Mouse (Mus musculus): Measurements from ENCODE around the gene Sgcg.

Gene Sgcg

DNA sequence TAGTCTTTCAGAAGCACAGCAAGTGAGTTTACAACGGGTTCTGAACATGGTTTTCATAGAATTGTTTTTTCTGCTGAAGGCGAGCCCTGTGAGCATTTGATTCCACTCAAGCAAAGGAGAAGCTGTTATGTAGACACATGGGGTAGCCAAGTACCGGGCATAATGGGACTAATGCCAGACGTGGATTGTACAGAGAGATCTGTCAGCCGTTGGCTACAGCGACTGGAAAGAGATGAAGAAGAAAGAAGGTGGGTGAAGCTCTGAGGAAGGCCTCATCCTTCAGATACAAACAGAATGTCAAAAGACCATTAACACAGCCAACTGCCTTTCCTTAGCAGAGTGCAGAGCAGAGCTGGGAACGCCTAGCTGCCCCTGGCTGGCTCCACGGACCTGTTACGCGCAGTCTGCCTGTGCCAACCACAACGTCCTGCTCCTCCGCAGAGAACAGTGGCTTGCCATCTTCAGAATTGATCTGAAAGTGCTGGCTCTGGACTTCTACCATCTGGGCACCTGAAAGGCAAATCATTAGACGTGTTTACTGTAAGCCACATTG is 26.2 kb downstream of the Sgcg start:
- no peak for DNase-seq (ENCODE audit: low spot score in 2 of 2)

DNA sequence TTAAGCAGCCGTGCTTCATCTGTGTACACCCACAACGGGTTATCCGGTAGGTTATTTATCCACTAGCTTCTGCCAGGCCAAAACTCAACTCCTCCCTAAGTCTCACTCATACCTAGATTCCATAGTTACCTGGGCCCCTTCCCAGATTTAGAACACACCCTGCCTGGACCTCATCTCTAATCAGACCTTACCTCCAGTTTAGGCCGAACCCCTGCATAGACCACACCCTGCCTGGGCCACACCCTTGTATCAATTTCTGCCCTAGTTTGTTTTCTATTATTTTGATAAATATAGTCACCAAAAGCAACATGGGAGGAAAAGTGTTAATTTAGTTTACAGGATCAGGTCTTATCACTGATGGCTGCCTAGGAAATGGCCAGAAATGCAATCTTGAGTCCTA is 28.1 kb downstream of the Sgcg start:
- DNase-seq (ENCODE audit: low spot score in 2 of 2): no peak

DNA sequence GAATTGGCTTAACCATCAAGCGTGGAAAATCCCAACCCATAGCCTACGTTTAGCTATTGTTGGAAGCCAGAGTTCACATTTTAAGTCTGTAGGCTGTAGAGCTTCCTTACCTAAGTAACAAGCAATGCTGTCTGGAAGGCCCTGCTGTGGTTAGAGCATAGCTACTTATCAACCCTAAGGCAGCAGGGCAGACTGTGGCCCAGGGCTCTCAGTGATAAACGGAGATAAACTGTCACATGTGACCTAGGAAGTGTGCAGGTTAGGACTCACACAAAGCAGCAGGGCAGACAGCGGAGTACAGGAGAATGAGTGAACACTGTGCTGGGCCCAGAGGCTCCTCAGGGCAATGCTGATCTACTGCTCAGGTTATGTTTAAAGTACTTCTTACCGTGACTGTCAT is 28.5 kb downstream of the Sgcg start:
- DNase-seq (ENCODE audit: low spot score in 2 of 2): no peak

DNA sequence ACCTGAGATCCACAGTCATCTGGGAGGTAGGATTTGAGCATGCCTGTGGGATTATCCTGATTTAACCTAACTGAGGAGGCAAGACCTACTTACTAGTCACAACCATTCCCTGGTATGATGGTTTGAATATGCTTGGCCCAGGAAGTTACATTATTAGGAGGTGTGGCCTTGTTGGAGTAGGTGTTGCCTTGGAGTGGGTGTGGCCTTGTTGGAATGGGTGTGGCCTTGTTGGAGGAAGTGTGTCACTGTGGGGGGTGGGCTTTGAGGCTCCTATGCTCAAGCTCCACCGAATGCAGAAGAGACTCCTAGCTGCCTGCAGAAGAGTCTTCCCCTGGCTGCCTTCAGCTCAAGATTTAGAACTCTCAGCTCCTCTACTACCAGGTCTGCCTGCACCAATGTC is 32.1 kb downstream of the Sgcg start:
- no peak for DNase-seq (ENCODE audit: low spot score in 2 of 2)

DNA sequence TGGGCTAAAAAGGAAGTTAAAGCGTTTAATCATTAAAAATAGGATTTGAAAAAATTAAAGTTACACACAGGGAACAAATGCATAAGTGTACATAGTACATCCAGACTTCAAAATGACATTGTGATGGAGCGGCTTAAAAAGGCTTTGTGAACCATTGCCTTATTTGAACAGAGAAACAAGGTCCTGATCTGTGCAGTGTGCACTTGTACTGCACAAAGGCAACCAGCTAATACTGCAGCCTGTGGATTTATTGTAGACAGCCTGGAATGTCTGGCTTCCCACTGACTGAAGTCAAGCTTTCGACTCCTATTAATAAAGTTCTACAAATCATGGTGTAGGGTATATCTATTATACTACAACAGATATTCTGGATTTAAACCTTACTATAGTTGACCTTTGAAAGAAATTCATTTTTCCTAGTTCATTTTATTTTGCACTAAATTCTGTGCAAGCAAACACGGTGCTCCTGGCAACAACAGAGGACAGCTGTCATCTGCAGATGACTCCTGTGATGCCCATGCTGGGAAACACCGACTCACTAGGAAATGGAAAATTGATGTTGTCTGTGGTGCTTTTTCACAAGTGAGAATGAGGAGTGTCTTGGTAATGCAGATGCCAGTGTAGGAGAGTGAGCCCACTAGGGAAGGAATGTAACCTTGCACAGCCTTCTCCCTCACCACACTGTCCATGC is 33.8 kb downstream of the Sgcg start:
- DNase-seq (ENCODE audit: low spot score in 2 of 2): no peak

DNA sequence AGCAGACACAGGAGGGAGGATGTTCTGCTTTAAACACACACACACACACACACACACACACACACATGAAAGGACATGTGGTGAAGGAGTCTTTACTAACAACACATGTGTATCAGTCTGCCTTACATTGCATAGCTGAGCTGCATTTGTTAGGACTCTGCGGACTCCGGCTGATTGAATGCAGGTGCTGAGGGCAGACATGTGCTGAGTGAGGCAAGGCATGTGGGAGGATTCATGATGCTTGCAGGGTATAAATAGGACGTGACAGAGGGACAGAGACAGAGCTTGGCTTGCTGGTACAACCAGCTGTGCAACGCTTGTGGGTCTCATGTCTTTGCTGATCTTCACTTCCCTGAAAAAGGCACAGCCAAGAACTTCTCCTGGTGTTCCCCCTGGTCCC is 34.5 kb downstream of the Sgcg start:
- no peak for DNase-seq (ENCODE audit: low spot score in 2 of 2)

DNA sequence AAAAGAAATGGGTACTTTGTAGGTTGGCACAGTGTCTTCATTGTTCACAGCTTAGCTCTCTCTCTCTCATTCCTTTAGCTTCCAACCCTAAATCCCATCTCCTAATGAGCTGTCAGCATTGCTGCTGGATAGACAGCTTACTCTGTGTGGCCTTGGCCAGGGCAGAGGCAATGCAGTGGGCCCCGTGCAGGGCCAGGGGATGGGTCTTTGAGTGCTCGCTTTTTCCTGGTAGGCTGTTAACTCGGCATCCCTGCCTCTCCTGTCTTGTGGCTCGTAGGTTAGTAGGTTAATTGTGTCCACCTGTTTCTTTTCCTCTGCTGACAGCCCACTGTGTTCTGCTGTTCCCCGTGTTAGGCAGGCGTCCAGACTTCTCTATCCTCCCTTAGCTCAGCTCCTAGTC is 35.8 kb downstream of the Sgcg start:
- DNase-seq (ENCODE audit: low spot score in 2 of 2): no peak

DNA sequence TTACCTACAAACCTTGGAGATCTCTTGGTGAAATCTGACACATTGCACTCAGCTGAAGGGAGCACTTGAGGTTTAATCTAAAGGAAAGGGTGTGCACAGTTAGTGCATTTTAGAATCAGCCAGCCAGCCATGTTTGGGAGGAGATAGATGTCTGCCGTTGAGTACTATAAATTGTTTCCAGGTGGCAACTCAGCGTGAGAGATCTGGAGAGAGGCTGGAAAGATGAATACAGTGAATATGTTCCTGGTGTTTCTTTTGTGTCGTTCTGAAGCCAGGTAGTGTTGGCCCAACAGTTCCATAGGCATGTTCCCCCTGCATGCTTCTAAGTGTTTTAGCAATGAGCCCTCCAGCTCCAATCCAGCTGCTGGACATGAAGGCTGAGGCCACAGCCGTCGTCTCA is 37.1 kb downstream of the Sgcg start:
- no peak for DNase-seq (ENCODE audit: low spot score in 2 of 2)

DNA sequence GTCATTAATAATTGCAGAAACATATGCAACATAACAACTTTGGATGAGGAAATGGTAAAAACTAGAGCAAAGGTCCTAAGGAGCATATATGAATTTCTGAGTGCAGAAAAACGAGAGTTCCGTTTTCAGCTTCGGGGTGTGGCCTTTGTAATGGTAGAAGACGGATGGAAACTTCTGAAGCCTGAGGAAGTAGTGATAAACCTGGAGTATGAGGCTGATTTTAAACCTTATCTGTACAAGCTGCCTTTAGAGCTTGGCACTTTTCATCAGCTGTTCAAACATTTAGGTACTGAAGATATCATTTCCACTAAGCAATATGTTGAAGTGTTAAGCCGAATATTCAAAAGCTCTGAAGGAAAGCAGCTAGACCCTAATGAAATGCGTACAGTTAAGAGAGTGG is 46.5 kb downstream of the Sgcg start:
- no peak for DNase-seq (ENCODE audit: low spot score in 2 of 2)

DNA sequence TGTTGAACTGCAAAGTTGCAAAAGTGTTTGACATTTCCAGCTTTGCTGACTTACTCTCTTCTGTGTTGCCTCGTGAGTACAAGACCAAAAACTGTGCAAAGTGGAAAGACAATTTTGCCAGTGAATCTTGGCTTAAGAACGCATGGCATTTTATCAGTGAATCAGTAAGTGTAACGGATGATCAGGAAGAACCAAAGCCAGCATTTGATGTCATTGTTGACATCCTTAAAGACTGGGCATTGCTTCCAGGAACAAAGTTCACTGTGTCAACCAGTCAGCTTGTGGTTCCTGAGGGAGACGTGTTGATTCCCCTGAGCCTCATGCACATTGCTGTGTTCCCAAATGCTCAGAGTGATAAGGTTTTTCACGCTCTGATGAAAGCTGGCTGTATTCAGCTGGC is 48.2 kb downstream of the Sgcg start:
- no peak for DNase-seq (ENCODE audit: low spot score in 2 of 2)

DNA sequence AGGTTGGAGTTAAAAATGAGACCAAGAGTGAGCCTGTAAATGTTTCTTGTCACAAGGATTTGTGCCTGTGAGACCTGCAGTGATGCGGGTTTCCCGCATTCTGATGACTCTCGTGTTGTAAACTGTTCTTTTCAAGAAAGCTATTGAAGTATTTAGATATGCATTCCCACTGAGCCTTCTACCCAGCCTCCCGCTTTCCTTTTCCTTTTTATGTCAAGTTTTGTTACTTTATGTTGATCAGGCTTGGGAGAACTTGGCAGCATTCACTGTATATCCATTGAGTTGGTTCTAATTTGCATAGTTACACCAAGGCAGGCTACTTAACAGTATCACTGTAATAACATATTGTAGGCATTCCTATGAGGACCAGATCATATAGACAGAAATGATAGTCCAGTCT is 63.9 kb downstream of the Sgcg start:
- no peak for DNase-seq (ENCODE audit: low spot score in 2 of 2)

DNA sequence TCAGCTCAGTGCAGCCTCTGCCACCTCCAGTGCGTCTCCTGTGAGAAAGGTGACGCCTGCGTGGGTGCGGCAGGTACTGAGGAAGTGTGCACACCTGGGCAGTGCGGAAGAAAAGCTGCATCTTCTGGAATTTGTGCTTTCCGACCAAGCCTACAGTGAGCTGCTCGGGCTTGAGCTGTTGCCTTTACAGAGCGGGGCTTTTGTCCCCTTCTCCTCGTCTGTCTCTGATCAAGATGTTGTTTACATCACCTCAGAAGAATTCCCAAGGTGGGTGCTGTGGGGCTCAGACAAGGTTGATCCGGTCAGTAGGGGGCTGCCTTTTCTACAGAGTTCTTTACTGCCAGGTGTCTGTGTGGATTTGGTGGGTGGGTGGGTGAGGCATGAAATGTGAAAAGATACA is 66.0 kb downstream of the Sgcg start:
- no peak for DNase-seq (ENCODE audit: low spot score in 2 of 2)

DNA sequence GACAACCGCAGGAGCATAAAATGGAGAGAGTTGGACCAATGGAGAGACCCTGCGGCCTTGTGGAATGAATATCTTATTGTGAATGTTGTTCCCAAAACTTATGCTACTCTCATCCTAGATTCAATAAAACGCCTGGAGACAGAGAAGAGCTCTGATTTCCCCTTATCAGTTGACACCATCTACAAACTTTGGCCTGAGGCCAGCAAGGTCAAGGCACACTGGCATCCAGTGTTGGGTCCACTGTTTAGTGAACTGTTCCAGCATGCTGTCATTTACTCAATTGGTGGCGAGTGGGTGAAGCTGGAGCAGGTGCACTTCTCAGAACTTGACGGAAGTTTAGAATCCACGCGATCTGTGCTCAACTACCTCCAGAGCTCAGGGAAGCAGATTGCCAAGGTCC is 66.4 kb downstream of the Sgcg start:
- no peak for DNase-seq (ENCODE audit: low spot score in 2 of 2)

DNA sequence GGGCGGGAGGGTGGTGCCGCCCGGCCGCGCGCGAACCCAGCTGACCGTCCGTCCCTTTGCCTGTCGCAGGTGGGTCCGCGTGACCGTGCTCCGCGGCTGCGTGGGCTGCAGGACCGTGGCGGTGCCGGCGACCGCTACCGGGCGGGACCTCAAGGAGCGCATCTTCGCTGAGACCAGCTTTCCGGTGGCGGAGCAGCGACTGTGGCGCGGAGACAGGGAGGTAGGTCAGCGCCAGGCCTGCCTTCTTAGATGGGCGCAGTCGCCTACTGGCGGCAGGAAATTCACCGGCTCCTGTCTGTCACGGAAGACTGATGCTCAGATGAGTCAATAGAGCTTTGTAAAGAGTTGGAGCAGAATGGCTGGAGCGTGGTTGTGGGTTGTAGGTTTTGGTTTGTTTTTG is 85.1 kb downstream of the Sgcg start:
- DNase-seq (ENCODE audit: low spot score in 2 of 2): no peak

DNA sequence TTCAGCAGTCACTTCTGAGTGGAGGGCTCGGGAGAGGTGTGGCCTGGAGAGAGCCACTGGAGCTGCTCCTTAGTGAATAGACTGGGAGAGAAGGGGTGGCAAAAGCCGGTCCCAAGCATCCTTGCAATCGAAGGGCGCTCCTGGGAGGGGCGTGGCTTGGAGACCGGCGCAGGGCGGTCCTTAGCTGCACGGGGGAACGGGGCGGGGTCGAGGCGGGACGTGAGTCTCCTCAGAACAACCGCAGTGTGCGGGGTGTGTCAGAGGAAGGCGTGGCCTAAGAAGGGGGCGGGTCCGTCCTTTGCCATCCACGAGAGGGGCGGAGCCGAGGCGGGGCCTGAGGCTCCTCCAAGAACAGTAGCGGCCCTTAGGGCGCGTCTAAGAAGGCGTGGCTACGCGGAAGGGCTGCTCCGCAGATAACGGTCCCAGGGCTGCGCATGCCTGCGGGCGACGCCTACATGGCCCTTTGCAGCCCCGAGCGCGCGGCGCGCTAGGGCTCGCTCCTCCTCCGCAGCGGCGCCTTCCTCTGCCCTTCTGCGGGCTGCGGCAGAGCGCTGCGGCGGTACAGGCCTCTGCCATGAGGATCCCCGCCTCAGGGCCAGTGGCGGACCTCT is 85.6 kb downstream of the Sgcg start:
- peak; percentile 98 to 99 for DNase-seq (ENCODE audit: low spot score in 2 of 2)

DNA sequence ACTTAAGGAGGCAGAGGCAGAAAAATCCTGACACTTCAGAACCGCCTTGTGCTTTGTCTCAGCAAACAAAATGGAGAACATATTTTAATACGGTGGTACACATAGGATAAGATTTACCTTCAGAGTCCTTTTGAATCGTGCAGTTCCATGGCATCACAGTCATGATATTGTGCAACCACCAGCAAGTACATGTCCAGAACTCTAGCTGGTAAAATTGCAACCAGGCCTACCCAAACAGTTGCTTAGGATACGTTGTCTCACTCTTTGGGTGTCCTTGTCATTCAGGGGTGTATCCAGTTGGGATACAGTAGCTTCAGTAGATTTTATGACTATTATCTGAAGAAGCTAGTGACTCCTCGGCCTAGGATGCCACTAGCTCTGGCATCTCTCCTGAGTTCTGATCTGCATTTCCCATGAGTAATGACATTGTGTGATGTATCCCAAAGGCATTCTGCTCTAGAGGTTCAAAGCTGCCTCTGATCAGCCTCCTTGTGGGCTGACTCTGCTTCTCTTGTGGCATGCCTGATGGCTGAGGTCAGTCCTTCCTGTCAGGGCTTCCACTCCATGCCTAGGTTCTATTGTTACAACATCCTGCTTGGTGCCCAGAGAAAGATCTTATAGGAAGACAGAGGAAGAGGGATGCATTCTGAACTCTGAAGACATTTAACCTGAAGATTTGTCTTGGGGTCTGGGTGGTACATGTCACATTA is 86.9 kb downstream of the Sgcg start:
- no peak for DNase-seq (ENCODE audit: low spot score in 2 of 2)
